ENCODE assay signal across 11 mouse cellular contexts in the genomic region with DNA sequence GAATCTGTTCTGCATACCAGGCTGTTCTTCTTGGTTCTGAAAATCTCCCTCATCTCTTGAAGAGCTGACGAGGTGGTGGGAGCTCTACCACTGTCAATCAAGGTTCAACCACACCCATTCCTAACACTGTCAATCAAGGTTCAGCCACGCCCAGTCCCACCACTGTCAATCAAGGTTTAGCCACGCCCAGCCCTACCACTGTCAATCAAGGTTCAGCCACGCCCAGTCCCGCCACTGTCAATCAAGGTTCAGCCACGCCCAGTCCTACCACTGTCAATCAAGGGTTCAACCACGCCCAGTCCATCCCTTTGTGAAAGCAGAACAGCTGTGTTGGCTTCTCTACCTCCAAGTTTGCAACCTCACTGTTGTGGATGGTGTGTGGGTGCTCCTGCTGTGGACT. TPM values are rescaled to one million over a fixed set of nuclear protein-coding genes. Genes with fewer than 3 reads are reported as not detected.
DNase-seq lines count a peak whose midpoint lies in the region; ATAC-seq and TF ChIP-seq lines count a peak whose summit lies in the region.
"Had no signal": no experiment of that assay in that cellular context is flagged by ENCODE, and none has a peak within 500 bp of the region (broad histone marks: within the 10 kb centered on the region; RNA-seq: fewer than 3 reads in every experiment).

No protein-coding gene starts in this region.

- H3K4me3 ChIP-seq in bone marrow, adult 2 months (replicated peaks; ENCODE audit: control insufficient read depth, low read depth, low read length), result peak overlapping the region; percentile 4
- no peak overlapping the region for H3K4me3 ChIP-seq in liver, embryonic 14.5 days (ENCODE audit: insufficient read depth in 1 of 2, low read depth in 2 of 2, low read length in 2 of 2)
- H3K4me3 ChIP-seq in midbrain, embryonic 10.5 days, result no peak overlapping the region

- H3K4me1 ChIP-seq in bone marrow, adult 2 months (ENCODE audit: control insufficient read depth, insufficient read depth, low read length), result peaks cover 7% of the 10 kb centered on the region
- peaks cover 0 to 3% of the 10 kb centered on the region in 2 experiments; a peak in 1 of 4 replicates for H3K4me1 ChIP-seq in liver, embryonic 14.5 days (replicated peaks; ENCODE audit: control insufficient read depth in 2 of 2, insufficient read depth in 2 of 2, low read length in 1 of 2)
- H3K4me1 ChIP-seq in midbrain, embryonic 10.5 days, result no peaks in the 10 kb centered on the region

- peak; percentile 44 for DNase-seq in CD4-positive, CD25-positive, alpha-beta regulatory T cell, adult 2 months (ENCODE audit: low read depth, low spot score)
- no peak for DNase-seq in liver, embryonic 14.5 days (ENCODE audit: low read depth in 3 of 3, low spot score in 3 of 3)
- DNase-seq in heart, postnatal 10 days, result no peak
- no peak for DNase-seq in midbrain, embryonic 10.5 days (ENCODE audit: low spot score)
- DNase-seq in cerebellum, adult 11 months, result no peak
- DNase-seq: heart, adult 18-20 months; right cerebral cortex, postnatal 4 days had no signal

- no peaks in the 10 kb centered on the region for H3K27me3 ChIP-seq in liver, embryonic 14.5 days (ENCODE audit: control insufficient read depth, insufficient read depth, low read length)
- no peaks in the 10 kb centered on the region for H3K27me3 ChIP-seq in midbrain, embryonic 10.5 days (ENCODE audit: low read depth, poor library complexity, severe bottlenecking)

- TF ChIP-seq CTCF in bone marrow, adult 2 months (IDR thresholded peaks at IDR 0.05; ENCODE audit: control insufficient read depth, insufficient read depth, low read length), result no peak
- TF ChIP-seq CTCF in liver, embryonic 14.5 days (IDR thresholded peaks at IDR 0.05; ENCODE audit: low read depth), result no peak

- 66% methylated on average over 7 of the region's 7 CpGs for WGBS in bone marrow, adult 2 months
- 50% methylated on average over 7 of the region's 7 CpGs for WGBS in liver, embryonic 14.5 days (ENCODE audit: insufficient replicate concordance)
- WGBS in midbrain, embryonic 10.5 days, result 81% methylated on average over 7 of the region's 7 CpGs

- intact Hi-C loops in heart, postnatal 10 days (cut with DNase I), result loop anchor here (5.0 kb wide), 2 partner anchors 218 to 698 kb away; partner anchors contain the start of gene Zc3h13

- TF ChIP-seq POLR2A in bone marrow, adult 2 months (IDR thresholded peaks at IDR 0.05; ENCODE audit: borderline replicate concordance, control insufficient read depth, low read depth, low read length), result no peak

- TF ChIP-seq EP300 in liver, embryonic 14.5 days (IDR thresholded peaks at IDR 0.05; ENCODE audit: low read depth), result no peak

- no peaks in the 10 kb centered on the region for H3K36me3 ChIP-seq in liver, embryonic 14.5 days (replicated peaks; ENCODE audit: control insufficient read depth, insufficient read depth, low read depth)
- no peaks in the 10 kb centered on the region for H3K36me3 ChIP-seq in midbrain, embryonic 10.5 days

- H3K9ac ChIP-seq in liver, embryonic 14.5 days (replicated peaks), result no peak overlapping the region

- H3K9me3 ChIP-seq in liver, embryonic 14.5 days (ENCODE audit: control insufficient read depth, low read length), result no peaks in the 10 kb centered on the region
- H3K9me3 ChIP-seq in midbrain, embryonic 10.5 days (replicated peaks), result no peaks in the 10 kb centered on the region

- no peak for ATAC-seq in CD4-positive, CD25-positive, alpha-beta regulatory T cell, adult 4 months
- ATAC-seq in liver, embryonic 14.5 days (ENCODE audit: insufficient read depth), result peak; percentile 44; the same call in 1 of the 2 replicates
- ATAC-seq in neutrophil, adult 5-6 weeks (ENCODE audit: extremely low read depth, insufficient number of reproducible peaks, low FRiP score, poor library complexity, severe bottlenecking), result peak; percentile 51
- ATAC-seq: activated CD4-positive, CD25-positive, alpha-beta regulatory T cell, adult 4 months had no signal

- no peak overlapping the region for H3K4me2 ChIP-seq in liver, embryonic 14.5 days (ENCODE audit: low read depth)

- H3K27ac ChIP-seq in bone marrow, adult 2 months (ENCODE audit: control insufficient read depth, insufficient read depth, low read depth, low read length, poor library complexity), result peak overlapping the region; percentile 46
- H3K27ac ChIP-seq in liver, embryonic 14.5 days, result no peak overlapping the region
- H3K27ac ChIP-seq in midbrain, embryonic 10.5 days (replicated peaks), result no peak overlapping the region

RNA-seq across cellular contexts. Expression of gene Rubcnl, which starts 48.7 kb away (rescaled TPM):
- polyA plus RNA-seq in CD4-positive, CD25-positive, alpha-beta regulatory T cell, adult 4 months (2017; shearing (Covaris generic)), result 1 to 10 TPM in 1 of 2 experiments, under 1 TPM in 1; 0.51 to 1.3 TPM
- 8.8 and 14.0 TPM in 2 replicates for polyA plus RNA-seq in bone marrow, adult 2 months (2011; ENCODE audit: insufficient read depth, insufficient read length, low replicate concordance, missing spikeins)
- 0.12 and 0.21 TPM in 2 replicates for polyA plus RNA-seq in liver, embryonic 14.5 days (2012; rRNA removed)
- polyA plus RNA-seq in liver, embryonic 14.5 days (2014; fragmentation: Nextera tagmentation; extraction: Ambion mirVana), result 0.09 and 0.15 TPM in 2 replicates
- total RNA-seq in neutrophil, adult 5-6 weeks (2017), result 80.9 and 83.6 TPM in 2 replicates
- total RNA-seq in heart, postnatal 10 days (2021), result 1 to 10 TPM in 1 of 2 experiments, under 1 TPM in 1; 0.69 to 1.2 TPM
- 0.10 and 0.21 TPM in 2 replicates for polyA plus RNA-seq in midbrain, embryonic 10.5 days (2016; fragmentation: Nextera tagmentation; extraction: Ambion mirVana)
